Mouse (Mus musculus): ENCODE results near the gene Scml2. TPM values are rescaled to one million over a fixed set of nuclear protein-coding genes. Genes with fewer than 3 reads are reported as not detected.
"Not testable (repeated sequence)": the region's sequence is repeated elsewhere in the genome, so short reads cannot be mapped to it uniquely, and the experiment has no call there.

Scml2 gene
- 2.8 and 3.4 TPM in 2 replicates for polyA plus RNA-seq (2015; fragmentation: Nextera tagmentation; extraction: Ambion mirVana)

DNA sequence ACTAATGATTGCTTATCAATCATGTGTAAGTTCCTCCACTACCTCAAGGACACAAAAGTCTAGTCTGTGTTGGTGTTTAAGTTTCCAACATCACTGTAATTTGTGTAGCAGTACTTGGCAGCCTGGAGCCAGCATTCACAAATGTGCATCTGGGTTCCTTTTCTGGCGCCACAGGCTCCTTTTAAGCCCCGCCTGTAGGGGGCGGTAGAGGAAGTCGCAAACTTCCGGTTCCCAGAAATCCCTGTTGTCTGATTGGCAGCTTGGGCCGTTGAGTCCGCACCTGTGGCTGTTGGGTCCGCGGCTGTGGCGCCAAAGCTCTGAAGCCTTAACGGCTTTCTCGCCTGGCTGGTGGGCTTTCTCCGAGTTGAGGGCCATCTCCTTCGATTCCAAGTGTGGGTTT, at the start of gene Scml2:
Scml2 (plus strand) TSS at position 301 of the 400 bp plus-strand sequence.
- H3K27me3 ChIP-seq (replicated peaks); H3K4me2 ChIP-seq; H3K9me3 ChIP-seq; H3K4me3 ChIP-seq; H3K4me1 ChIP-seq; H3K9ac ChIP-seq; H3K36me3 ChIP-seq; H3K27ac ChIP-seq (replicated peaks); ATAC-seq (ENCODE audit: extremely low read depth, insufficient number of reproducible peaks, low FRiP score, low TSS enrichment): not testable (repeated sequence)
- WGBS: no CpG with 5 or more reads among the region's 14 CpGs

DNA sequence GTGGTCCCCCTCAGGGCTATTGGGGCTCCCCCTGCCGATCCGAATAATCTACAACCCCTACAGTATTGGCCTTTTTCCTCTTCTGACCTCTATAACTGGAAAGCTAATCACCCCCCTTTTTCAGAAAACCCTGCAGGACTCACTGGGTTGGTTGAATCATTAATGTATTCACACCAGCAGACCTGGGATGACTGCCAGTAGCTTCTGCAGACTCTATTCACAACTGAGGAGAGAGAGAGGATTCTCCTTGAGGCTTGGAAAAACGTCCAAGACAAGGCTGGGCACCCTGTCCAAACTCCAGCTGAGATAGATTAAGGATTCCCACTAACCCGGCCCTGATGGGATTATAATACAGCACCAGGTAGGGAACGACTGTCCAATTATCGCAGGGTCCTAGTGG, 41.4 kb upstream of the Scml2 start:
- ATAC-seq (ENCODE audit: extremely low read depth, insufficient number of reproducible peaks, low FRiP score, low TSS enrichment); H3K4me3 ChIP-seq; H3K36me3 ChIP-seq; H3K4me2 ChIP-seq; H3K9me3 ChIP-seq; H3K27ac ChIP-seq (replicated peaks); H3K4me1 ChIP-seq; H3K9ac ChIP-seq; H3K27me3 ChIP-seq (replicated peaks): not testable (repeated sequence)
- 82% methylated on average over 6 of the region's 6 CpGs for WGBS

DNA sequence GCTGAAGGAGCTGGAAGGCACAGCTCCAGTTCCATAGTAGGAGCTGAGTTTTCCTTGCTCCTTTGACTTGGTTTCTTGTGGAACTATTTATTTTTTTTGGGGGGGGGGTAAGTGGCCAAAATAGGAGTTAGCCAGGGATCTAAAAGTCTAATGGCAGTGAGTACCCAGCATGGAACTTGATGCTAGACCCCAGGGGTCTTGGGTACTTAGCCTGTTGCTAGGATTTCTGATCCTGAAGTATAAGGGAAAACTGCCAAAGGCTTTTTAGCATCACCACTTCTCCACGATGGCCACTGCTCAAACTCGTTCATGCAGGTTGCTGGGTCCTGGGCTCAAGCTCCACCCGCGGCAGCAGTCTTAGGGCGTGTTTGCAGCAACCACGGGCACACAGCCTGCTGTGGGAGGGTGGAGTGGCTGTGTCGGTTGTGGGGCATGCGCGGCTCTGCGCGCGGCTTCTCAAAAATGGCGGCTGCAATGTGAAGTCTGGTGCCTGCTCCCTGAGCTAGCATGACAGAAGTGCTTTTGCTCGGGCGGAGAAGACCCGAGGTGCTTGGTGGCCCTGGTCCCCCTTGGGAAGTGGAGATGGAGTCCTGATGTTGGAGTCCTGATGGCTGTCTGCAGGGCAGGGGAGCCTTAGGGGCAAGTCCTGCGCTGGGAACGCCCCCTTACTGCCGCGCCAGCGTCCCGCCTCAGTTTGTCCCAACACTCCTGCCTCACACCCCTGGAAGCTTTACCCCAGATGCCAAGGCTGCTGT, 45.5 kb downstream of the Scml2 start:
- Histone ChIP-seq H3K4me3 (peak overlapping the region; percentile 63), H3K36me3 (no peaks in the 10 kb centered on the region), H3K4me2 (peak overlapping the region; percentile 72), H3K9ac (peak overlapping the region; percentile 80), H3K9me3 (no peaks in the 10 kb centered on the region), H3K27me3 (replicated peaks) (no peaks in the 10 kb centered on the region), H3K4me1 (no peaks in the 10 kb centered on the region), H3K27ac (replicated peaks) (peak overlapping the region; percentile 56)
- no peak; the same call in 1 of the 2 replicates for ATAC-seq (ENCODE audit: extremely low read depth, insufficient number of reproducible peaks, low FRiP score, low TSS enrichment)
- 11% methylated on average over 22 of the region's 22 CpGs for WGBS

DNA sequence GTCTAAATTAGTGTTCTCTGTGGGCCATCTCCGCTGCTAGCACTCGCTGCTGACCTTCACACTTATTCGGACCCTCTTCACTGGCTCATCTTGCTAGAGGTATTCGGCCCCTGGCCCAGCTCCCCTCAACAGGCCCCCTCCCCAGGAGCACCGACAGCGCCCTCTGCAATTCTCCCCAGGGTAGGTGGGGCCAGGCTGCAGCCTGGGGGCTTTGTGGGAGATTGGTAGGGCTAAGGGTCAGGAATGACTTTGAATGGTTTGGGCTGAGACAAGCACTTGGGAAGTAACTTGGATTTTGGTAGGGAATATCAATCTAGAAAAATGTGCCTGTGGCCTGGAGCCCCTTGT, 46.0 kb downstream of the Scml2 start:
- H3K4me2 ChIP-seq: peak overlapping the region; percentile 72
- WGBS: 9% methylated on average over 6 of the region's 6 CpGs

DNA sequence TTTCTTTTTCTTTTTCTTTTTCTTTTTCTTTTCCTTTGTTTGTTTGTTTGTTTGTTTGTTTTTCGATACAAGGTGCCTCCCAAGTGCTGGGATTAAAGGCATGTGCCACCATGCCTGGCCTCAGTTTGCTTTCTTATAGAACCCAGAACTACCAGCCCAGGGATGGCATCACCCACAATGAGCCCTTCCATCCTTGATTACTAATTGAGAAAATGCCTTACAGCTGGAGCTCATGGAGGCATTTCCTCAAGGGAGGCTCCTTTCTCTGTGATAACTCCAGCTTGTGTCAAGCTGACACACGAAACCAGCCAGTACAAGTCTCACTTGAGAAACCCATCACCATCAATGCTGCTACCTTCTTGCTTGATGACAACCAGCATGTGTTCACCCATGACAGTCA, 170.2 kb downstream of the Scml2 start, which contains the start of gene Gm15262:
Gm15262 (plus strand) TSS at position 301 of the 400 bp plus-strand sequence.
- not testable (repeated sequence) for H3K9ac ChIP-seq; H3K27me3 ChIP-seq (replicated peaks); H3K4me1 ChIP-seq; H3K27ac ChIP-seq (replicated peaks); H3K4me2 ChIP-seq; H3K36me3 ChIP-seq; H3K9me3 ChIP-seq; ATAC-seq (ENCODE audit: extremely low read depth, insufficient number of reproducible peaks, low FRiP score, low TSS enrichment); H3K4me3 ChIP-seq
- 53% methylated on average over 2 of the region's 2 CpGs for WGBS

More for the DNA sequence above, 46.0 kb downstream of the Scml2 start:
- Histone ChIP-seq H3K36me3 (no peaks in the 10 kb centered on the region), H3K9ac (peak overlapping the region; percentile 80), H3K4me1 (no peaks in the 10 kb centered on the region), H3K27ac (replicated peaks) (peak overlapping the region; percentile 56), H3K4me3 (peak overlapping the region; percentile 63), H3K27me3 (replicated peaks) (no peaks in the 10 kb centered on the region), H3K9me3 (no peaks in the 10 kb centered on the region)
- ATAC-seq (ENCODE audit: extremely low read depth, insufficient number of reproducible peaks, low FRiP score, low TSS enrichment): no peak

Other genes with a start within 250 kb of the Scml2 start
- 0.07 TPM in 1 of 2 replicates, not detected in the other for gene Gja6, start 210.1 kb upstream of the Scml2 start, polyA plus RNA-seq (2015; fragmentation: Nextera tagmentation; extraction: Ambion mirVana)
- gene Cdkl5, start 122.5 kb upstream of the Scml2 start, polyA plus RNA-seq (2015; fragmentation: Nextera tagmentation; extraction: Ambion mirVana): 1.6 and 2.0 TPM in 2 replicates
- not detected in 2 replicates for gene Gm15262, start 170.3 kb downstream of the Scml2 start, polyA plus RNA-seq (2015; fragmentation: Nextera tagmentation; extraction: Ambion mirVana)